Mouse (Mus musculus) cerebellum, adult 2 months (tissue): ENCODE measurements at regions not wholly inside any gene's neighbourhood (a gene's known extent, or its start where the extent isn't known, plus 50 kb on each side); places are given as distances from the start of the nearest gene placed in this dataset.

Experiments used
- DNase-seq, 2 experiments: peaks; one replicate each; pipeline ENCODE4 v3.0.0; 2021
- H3K27ac ChIP-seq: fragments of 200-500 bp; 2 replicates; pipeline ENCODE4 v1.5.1; 2012; ENCODE audit warnings: low read length, control low read depth, inconsistent platforms; ENCODE audit not compliant: insufficient read depth
- H3K27me3 ChIP-seq: fragments of 200-500 bp; 2 replicates; pipeline ENCODE4 v1.6.1; 2012; ENCODE audit warnings: inconsistent platforms, mild to moderate bottlenecking, low read length, moderate library complexity; ENCODE audit not compliant: control insufficient read depth, insufficient read depth
- H3K4me1 ChIP-seq: fragments of 200-500 bp; 2 replicates; pipeline ENCODE4 v1.6.1; 2011; ENCODE audit warnings: low read length; ENCODE audit not compliant: control insufficient read depth, insufficient read depth
- H3K4me3 ChIP-seq: fragments of 200-500 bp; replicated peaks from 2 replicates; pipeline ENCODE3; 2011; ENCODE audit warnings: mild to moderate bottlenecking, low read depth, low read length, control low read depth; ENCODE audit not compliant: insufficient read depth
- CTCF ChIP-seq: fragments of 200-500 bp; IDR thresholded peaks from 2 replicates; pipeline ENCODE4 v1.5.1; 2011; ENCODE audit warnings: low read depth, mild to moderate bottlenecking, control low read depth, low read length, moderate library complexity, borderline replicate concordance; ENCODE audit not compliant: insufficient read depth
- POLR2A ChIP-seq: fragments of 200-500 bp; IDR thresholded peaks from 2 replicates; pipeline ENCODE4 v1.6.1; 2011; ENCODE audit warnings: low read length, control low read depth, borderline replicate concordance; ENCODE audit not compliant: insufficient read depth
- WGBS: fragments of 180-500 bp; shearing (Covaris S2); methylation state at CpG from one replicate; pipeline ENCODE4 v1.1.7; 2018; 5-methylcytosine and 5-hydroxymethylcytosine counted together

- no peak for TF ChIP-seq CTCF
- no peak for TF ChIP-seq POLR2A
- Histone ChIP-seq H3K4me3 (no peak overlapping the region), H3K4me1 (no peaks in the 10 kb centered on the region), H3K27ac (no peak overlapping the region), H3K27me3 (no peaks in the 10 kb centered on the region)
- WGBS = 82% methylated on average over 4 of the region's 4 CpGs
- no peak for DNase-seq
These were observed 165.1 kb upstream of the Pappa start for GRCm38 (mm10) chr4:64958843-64959242.

- no peak overlapping the region for H3K27ac ChIP-seq
- WGBS = 86% methylated on average over 4 of the region's 4 CpGs
- no peak for DNase-seq
- H3K4me3 ChIP-seq = no peak overlapping the region
- H3K4me1 ChIP-seq = no peaks in the 10 kb centered on the region; the same call in 1 of the 2 replicates
- TF ChIP-seq POLR2A (no peak), CTCF (no peak)
- H3K27me3 ChIP-seq = no peaks in the 10 kb centered on the region
These were observed 162.2 kb upstream of the Pappa start for GRCm38 (mm10) chr4:64961796-64962195.
